Mouse (Mus musculus) cerebellum, adult 9-11 months (tissue): ENCODE measurements around the gene Unc5b.
"Not testable (repeated sequence)": the region's sequence is repeated elsewhere in the genome, so short reads cannot be mapped to it uniquely, and the experiment has no call there.

Source experiments
- DNase-seq: peaks from one replicate; pipeline ENCODE4 v3.0.0; 2022

The Unc5b gene

DNA sequence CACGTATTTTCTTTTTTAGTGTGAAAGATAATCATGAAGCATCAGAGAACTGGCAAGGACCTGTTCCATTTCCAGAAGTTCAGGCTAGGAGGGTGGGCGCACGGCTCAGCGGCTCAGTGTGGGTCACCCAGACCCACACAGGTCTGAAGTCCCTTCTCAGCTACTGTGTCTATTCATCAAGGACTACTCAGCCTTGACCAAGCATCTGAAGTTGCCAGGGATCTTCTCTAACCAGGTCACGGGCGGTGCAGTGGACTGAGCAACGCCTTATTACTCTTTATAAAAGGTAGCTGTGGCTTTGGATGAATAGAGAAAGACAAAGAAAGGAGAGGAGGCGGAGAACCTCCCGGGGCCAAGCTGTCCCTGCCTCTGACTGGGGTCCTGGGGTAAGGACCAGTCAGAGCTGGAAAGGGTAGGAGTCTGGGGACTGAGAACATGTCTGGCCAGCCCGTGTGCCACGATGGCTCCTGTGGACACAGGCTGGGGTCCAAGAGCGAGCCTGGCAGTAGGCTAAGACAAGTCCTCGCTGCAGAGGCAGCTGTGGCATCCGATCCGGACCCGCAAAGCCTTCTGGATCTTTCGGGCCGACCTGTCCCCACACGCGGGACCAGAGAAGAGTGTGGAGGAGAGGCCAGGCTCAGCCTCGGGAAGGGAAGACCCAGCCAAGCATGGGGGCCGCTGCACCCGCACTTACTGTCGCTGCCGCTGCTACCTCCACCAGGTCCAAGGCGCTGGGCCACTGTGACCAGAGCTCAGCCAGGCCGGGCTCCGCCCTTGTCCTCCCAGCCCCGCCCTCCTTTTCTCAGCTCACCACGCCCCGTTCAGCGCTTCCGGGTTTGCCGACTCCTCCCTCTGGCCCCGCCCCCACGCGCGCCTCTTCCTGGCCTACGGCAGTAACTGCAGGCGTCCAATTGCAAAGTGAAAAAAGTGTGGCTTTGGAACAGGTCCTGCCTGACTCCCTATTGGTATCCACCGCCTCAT is 79.1 kb downstream of the Unc5b start, which contains the start of gene Slc29a3:
Slc29a3 (minus strand) TSS at position 755 of the 981 bp plus-strand sequence.
- peak; percentile 92 for DNase-seq

DNA sequence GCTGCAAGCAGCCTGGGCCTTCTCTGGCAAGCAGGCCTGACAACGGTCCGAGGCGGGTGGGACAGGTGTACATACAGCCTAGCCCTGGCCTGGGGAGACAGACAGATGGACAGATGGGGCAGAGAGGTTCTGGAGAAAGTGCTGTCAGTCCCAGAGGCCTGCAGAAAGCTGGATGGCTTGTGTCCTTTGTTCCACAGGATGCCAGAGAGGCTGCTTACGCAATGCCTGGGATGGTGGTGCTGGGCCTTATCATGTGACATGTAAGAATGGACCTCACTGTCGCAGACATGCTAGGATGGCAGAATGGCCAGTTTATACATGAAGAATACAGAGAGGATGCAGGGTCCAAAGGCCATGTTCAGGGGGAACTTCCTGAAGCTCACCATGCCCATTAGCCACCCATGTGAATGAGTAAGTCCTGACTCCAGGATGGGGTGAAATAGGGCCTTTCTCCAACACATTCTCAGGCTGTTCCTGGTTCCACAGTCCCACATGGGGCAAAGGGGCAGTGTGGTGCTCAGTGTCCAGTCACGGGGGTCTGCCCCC is 83.6 kb downstream of the Unc5b start:
- DNase-seq = no peak

DNA sequence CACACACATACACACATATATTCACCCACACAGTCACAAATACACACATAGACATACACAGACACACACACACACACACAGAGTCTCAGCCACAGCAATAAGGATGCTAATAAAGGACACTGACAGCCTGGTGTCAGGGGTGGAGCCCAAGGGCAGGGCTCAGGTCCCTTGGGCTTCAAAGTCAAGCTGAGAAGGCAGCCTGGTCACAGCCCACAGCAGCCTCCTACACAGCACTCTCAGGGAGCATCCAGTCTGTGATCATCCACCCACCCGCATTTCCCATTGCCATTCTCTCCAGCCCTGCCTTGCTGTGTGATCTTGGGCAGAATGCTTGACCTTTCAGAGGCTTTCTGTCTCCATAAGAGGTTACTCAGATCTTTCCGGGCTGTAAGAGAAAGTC is 84.9 kb downstream of the Unc5b start:
- no peak for DNase-seq

DNA sequence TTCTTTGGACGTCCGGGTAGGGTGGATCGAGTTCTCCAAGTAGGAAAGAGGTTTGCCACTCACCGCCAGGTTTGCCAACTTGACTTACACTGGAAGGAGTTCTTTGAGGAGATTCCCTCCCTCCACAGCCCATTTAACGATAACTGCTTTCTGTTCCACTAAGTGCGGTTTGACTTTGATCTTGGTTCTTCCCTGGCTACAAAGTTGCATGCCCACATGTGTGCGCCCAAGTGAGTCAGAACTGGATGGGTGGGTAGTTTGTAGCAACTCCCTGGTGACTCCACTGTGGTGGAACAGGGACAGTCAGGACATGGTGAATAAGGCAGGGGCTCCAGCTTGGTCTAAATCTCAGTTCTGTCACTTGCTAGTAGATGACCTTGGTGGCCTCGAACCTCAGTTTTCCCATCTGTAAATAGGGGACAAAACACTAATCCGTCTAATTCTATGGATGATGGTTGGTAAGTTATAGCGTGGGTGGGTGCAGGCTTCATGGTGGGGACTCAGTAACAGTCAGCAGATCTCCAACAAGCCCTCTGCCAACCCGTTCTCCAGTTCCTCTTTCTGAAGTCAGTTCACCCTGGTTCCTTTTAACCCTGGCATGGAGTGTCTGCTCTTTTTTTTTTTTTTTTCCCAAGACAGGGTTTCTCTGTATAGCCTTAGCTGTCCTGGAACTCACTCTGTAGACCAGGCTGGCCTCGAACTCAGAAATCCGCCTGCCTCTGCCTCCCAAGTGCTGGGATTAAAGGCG is 86.7 kb downstream of the Unc5b start:
- no peak for DNase-seq

DNA sequence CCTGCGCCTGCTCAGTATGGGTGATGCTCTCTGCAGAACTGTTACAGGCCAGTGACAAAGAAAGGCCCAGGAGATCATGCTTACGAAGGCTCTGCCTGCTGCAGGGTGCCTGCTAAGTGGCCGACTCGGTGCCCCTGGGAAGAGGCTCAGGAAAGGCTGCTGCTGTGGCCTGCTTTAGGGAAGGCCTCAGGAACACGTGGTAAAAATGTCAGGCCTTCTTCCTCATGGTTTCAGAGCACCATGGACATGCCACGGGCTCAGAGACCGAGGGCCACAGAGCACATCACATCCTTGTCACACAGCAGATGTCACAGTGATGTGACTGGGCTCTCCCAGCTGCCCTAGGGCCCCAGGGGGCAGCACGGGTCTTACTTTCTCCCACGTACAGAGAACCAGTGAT is 87.7 kb downstream of the Unc5b start:
- no peak for DNase-seq

DNA sequence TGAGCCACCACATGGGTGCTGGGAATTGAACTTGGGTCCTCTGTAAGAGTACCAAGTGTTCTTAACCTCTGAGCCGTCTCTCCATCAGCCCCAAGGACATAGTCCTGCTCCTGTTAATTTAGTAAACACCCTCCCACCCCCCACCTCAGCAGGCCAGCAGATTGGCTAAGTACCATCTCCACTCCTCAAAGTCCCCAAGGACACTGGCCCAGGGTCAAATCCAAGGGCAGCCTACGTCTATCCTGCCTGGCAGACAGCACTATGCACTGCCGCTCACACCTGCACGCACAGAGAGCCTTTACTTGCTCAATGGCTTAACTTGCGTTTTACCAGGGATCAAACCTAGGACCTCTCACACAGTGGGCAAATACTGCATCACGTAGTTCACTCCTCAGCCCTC is 88.4 kb downstream of the Unc5b start:
- DNase-seq = no peak

DNA sequence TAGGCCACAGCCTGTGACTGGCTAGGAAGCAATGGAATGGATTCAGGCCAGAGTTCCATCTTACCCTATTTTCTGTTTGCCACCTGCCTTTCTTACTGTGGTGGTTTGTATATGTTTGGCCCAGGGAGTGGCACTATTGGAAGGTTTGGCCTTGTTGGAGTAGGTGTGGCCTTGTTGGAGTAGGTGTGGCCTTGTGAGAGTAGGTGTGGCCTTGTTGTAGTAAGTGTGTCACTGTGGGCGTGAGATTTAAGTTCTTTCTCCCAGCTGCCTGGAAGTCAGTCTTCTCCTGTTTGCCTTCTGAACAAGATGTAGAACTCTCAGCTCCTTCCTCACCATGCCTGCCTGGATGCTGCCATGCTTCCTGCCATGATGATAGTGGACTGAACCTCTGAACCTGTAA is 89.1 kb downstream of the Unc5b start:
- not testable (repeated sequence) for DNase-seq

DNA sequence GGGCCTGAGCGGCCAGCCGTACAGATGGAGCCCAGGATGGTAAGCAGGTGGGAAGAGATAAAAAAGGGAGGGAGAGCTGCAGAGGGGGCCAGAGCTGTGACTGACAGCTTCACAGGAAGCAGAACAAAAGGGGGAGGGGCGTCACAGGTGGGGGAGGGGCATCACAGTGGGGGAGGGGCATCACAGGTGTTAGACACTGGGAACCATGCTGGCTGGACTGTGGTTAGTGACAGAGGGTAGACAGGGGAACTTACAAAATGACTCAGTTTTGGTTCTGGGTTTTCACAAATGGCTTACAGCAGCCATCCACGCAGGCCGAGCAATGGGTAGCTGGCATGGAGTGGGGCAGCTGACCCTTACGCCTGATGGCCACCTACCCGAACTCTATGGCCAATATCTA is 89.9 kb downstream of the Unc5b start:
- DNase-seq = no peak

DNA sequence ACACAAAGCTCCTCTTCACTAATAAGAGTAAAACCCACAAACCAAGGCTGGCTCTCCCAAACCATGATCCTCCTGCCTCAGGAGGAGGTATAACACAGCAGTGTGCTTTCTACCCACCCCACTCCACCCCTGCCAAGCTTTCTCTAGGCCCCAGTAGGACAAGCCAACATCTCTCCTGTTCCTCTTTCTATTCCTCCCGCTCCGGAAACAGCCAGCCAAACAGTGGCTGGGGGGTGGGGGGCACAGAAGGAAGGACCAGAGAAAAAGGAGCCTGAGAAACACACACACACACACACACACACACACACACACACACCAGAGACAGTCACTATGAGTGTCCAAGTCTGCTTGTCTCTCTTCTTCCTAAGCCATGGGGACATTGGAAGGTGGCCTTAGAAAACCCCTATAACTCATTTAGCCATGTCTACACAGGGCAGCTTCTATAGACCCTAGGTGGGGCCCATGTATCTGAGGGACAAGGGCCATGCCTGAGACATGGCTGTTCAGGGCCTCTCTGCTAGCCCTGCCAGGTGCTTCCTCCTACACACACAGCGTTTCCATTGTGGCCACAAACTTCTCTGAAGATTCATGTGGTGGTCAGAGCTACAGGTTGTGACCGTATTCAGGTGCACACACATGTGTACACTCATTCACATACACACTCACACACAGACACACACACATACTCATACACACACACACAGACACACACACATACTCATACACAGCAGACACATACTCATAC is 91.6 kb downstream of the Unc5b start:
- DNase-seq = no peak

DNA sequence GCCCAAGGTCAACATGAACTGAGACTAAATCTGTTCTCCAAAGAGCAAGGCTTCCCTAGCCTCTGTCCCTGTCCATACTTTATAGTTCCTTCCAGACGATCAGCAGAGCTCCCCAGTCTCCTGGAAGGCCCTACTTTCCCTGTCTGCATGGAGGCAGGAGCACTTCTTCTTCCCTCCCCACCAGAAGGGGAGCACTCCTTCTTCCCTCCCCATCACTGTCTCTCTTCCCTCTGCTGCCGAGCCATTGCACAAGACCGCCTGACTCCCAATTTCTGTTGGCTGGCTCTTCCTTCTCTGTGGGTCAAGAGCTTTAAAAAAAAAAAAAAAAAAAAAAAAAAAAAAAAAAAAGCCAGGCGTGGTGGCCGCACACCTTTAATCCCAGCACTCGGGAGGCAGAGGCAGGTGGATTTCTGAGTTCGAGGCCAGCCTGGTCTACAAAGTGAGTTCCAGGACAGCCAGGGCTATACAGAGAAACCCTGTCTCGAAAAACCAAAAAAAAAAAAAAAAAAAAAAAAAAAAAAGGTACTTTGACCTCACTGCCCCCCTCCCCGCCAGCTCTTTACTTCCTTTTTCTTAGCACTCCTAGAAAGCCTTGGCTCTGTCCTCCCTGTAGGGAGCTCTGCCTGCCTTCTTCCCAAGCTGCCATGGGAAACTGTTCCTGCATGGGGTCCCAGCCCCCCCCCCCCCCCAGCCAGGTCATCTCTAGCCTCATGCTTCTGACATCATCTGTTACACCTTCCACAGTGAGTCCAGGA is 93.3 kb downstream of the Unc5b start:
- DNase-seq = no peak

DNA sequence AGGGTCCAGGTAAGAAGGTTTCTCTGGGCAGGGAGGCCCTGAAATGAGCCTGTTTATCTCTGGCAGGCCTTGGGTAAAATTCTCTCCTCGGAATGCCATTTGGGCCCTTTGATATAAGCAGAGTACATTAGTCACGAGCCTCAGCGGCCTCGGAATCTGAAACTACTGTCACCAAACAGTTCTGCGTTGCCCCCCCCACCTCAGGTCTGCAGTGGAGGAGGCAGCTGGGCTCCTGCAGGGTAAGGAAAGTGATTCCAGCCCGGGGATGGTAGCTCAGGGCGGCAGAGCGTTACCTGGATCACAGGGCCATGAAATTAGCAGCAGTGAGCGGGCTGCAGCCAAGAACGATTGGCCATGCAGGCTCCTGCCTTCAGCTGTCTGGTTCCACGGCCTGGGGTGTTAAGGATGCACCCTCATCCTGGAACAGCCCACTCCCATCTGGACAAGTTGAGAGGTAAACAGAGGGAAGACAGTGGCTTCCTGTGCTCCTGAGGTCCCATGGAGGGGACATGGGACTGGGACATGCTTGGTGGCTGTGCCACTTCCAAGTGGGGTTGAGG is 94.1 kb downstream of the Unc5b start:
- DNase-seq = no peak

DNA sequence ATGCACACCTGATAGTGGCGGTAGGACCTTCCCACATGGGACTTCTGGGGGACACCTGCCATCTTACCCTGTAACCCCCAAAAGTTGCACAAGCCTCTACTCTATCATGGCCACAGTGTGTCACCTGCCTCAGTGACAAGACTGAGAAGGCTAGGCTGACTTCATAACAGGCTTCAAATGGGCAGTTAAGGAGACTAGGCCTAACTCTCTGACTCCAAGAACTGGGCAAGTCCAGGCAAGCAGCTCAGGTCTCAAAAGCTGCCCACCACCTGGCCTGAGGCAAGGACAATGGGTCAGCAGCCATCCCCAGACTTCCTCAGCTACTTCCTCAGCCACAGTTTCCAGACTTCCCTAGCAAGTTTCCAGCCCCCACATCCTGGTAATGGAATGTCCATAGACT is 95.6 kb downstream of the Unc5b start:
- DNase-seq = no peak

DNA sequence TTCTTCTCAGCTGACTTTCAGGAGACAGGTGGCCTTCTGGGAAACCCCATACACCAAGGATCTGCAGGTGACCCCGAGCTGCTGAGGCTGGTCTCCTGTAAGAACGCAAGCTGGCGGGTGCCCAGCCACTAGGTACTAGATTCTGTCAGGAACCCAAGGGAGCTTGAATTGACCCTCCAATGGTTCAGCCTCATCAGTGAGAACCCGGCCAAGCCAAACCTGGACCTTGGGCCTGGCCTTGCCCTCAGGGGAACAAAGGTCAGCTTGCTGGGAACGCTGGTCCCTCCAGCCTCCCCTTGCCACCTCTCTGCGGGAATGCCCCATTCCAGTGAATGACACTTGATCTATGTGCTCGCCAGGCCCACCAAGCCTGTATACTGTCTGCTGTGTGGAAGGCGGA is 97.9 kb downstream of the Unc5b start:
- DNase-seq = no peak

DNA sequence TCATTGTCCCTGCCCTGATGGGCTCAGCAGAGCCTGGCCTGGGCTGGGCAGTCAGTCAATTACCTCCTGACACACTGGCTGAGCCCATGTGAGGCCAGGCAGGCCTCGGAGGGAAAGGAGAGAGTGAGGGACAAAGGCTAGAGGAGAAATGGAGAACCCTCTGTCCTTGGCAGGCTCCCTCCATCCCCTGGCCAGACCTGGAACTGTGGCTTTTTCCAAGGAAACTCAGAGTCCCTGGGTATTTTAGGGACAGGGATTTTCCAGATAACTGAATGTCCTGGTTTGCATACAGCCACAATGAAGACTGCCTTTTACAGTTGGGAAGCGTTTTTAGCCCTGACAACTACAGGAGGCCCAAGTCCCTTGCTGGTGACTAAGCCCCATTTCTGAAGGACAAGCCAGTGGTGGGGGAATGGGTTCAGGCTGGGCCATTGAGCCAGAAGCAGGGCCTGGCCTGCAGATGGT is 99.0 kb downstream of the Unc5b start:
- DNase-seq = peak; percentile 18

DNA sequence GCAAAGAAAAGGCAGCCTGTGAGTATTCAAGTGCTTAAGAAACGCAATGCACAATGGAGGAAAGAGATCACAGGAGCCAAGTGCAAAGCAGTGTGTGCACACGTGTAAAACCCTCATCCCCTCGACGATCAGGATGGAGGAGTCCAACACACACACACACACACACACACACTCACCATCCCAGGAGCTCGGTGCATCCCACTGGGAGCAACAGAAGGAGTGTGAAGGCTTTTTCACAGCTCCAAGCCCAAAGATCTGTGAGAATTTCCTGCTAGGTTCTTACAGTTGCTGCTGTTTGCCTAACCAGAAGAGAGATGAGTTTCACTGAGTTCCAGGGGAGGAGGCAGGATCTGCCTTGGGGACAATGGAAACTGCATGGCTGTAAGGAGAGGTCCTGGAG is 99.6 kb downstream of the Unc5b start:
- DNase-seq = no peak

DNA sequence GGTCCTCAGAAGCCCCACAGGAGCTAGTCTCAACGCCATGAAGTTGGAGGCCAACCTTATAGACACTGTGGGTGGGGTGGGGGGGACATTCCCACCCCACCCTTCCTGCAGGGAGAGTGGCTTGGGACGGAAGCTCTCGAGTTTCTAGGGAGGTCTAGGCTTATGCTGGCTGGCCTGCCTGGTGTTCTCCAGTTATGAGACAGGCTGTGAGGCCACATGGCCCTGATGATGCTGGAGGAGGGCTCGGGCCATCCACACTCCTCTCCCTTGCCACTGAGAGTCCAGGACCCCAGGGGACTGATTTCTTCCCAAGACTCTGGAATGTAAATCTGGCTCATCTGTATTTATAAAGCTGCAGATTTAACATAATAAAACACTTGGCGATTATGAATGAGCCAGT is 104.1 kb downstream of the Unc5b start:
- no peak for DNase-seq

DNA sequence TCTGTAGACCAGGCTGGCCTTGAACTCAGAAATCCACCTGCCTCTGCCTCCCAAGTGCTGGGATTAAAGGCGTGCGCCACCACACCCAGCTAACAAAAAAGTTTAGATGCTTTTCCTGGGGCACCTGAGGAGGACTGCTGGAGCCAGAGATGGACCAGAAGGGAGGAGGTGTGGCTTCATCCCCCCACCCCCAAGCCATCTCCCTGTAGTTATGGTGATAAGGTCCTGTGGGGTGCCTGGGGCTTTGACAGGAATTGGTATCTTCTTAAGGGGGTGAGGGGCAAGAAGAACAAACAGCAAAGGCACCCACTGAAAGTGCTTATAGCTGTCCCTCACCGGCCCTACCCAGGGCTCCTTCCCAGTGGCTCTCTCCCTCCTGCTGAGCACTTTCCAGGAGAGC is 104.5 kb downstream of the Unc5b start:
- DNase-seq = no peak

DNA sequence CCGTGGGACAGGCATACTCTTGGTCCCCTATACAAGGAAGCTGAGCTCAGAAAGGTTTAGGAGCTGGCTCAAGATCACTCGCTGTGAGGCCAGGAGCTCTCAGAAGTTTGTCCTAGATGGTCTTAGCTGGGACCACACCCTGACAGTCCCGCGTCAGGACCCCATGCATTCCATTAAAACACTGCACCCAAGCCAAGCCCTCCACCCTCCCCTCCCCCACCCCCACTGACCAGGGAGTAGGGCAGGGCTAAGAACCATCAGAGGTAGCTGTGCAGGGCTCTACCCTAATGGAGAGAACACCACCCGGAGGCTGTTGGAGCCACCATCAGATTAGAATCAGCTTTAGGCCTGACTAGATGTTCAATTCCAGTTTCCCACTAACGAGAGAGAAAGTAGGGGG is 106.9 kb downstream of the Unc5b start:
- DNase-seq = no peak

DNA sequence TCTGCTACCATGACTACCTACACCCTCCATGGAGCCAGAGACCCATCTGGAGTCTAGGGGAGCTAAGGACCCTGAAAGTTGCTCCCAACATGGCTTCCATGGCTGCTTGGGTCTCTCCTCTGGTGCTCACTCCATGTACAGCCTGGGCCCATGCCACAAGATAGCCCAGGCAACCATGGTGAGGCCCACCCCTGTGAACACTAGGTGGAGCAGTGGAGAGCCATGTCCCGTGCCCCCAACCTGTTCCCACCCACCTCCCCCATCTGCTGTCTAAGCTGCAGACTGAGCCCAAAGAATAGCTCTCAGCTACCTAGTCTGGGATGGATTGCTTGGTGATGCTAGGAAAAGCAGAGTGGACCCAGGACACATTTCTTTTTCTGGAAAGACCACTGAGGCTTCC is 108.0 kb downstream of the Unc5b start:
- DNase-seq = no peak

DNA sequence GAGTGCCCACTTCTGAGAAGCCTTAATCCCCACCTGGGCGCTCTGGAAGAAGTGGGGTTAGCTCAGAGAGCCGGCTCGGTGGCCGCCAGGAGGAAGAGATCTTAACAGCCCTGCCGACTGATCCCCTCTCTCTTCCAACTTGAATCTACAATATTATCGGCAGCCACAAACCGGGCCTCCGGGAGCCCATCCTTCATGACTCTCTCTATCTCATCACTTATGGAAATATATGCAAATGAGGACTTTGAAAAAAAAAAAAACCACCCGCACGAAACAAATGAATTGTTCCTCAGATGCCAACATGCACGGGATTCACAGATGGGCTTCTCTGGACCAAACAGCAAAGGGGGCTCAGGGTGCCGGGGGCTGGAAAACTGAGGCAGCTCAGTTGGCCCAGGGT is 109.7 kb downstream of the Unc5b start:
- DNase-seq = no peak

DNA sequence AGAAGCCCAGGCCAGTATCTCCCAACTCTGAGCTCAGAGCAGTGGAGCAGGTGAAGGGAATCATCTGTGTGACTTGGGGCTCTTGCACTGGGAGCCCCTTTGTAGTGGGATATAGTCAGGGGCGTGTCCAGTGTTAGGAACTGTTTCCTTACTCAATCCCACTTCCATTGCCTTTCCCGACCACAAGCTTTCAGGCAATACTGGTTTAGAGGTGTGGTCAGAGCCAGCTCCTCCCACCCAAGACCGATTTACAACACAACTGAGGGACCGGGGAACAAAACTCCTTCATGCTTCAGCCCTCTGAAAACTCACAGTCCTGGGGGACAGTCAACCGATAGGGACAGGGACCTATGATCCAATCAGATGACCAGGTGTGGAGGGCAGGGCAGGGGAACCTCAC is 110.9 kb downstream of the Unc5b start:
- DNase-seq = no peak

DNA sequence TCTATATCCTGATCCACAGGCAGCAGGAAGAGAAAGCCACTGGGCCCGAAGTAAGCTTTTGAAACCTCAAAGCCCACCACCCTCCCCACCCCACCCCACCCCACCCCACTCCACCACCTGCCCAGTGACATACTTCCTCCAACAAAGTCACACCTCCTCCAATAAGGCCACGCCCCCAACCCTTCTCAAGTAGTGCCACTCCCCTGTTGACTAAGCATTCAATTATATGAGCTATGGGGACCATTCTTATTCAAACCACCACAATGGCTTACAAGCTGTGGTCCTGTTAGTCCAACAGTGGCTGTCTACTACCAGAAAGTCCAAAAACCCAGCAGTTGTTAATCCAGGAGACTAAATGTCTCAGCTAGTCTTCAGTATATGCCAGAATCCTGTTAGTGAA is 112.9 kb downstream of the Unc5b start:
- no peak for DNase-seq
